Mouse (Mus musculus) splenic B cell, adult 2 months (primary cell): Measurements from ENCODE around the gene Nhej1.

Experiments
- DNase-seq: peaks from one replicate; pipeline ENCODE4 v3.0.0-alpha.2; 2011; ENCODE audit warnings: low read depth, low spot score
- H3K27me3 ChIP-seq: 2 replicates; pipeline ENCODE4 v1.6.1; 2012; ENCODE audit warnings: mild to moderate bottlenecking, low read length, moderate library complexity, mixed read lengths; ENCODE audit not compliant: control insufficient read depth, poor library complexity, insufficient read depth, severe bottlenecking
- H3K36me3 ChIP-seq: 2 replicates; pipeline ENCODE4 v1.6.1; 2012; ENCODE audit warnings: mild to moderate bottlenecking, low read length, moderate library complexity, mixed read lengths; ENCODE audit not compliant: control insufficient read depth, poor library complexity, insufficient read depth, severe bottlenecking

The Nhej1 gene

GRCm38 (mm10) chr1:75124346-75125321 is at the start of gene Nhej1:
TSS of gene Nhej1 (minus strand) at chr1:75125200.
- no peaks in the 10 kb centered on the region for H3K36me3 ChIP-seq
- DNase-seq, result peak; percentile 98
- no peaks in the 10 kb centered on the region for H3K27me3 ChIP-seq

DNA sequence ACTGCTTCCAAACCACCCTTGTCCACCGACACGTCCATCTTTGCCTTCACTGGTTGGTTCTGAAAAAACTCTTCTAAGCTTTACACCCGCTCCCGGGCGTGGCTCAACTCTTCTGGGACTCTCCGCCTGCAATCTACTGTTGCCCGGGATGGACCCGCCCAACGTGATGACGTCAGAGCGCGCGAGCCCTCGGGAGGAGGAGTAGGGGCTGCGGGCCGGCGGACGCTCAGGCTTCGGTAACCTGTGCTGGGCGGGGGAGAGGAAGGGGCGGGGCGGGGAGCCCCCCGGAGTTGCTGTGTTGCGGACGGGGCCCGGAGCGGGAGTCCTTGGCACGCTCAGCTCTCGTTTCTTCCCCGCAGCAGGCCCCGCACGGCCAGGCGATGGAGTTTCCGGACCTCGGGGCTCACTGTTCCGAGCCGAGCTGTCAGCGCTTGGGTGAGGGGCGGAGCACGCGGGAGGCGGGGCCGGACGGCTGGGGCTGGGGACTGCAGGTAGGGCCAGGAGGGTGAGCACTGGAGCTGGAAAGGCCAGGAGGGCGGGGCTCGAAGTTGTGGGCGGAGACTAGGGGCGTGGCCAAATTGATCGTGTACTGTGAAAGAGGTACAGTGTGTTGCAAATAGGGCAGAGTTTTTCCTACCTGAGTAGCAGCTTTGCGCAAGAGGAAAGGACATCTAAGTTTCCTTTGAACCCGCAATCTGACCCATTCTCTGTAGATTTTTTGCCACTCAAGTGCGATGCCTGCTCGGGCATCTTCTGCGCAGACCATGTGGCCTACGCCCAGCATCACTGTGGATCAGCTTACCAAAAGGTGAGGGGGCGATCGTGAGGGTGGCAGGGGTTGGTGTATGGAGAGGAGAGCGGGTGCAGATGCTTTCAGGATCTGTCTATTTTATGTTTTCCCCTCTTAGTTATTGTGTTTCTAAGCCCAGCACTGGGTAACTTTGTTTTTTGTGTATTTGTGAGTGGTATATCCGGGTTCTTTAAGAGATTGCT is 43.8 kb upstream of the Nhej1 start, which contains the start of gene Zfand2b:
Gene Zfand2b, plus strand, starts transcription at position 175 of the 993 bp plus-strand sequence.
- H3K36me3 ChIP-seq, result peaks cover 8% of the 10 kb centered on the region
- peak; percentile 97 for DNase-seq
- no peaks in the 10 kb centered on the region for H3K27me3 ChIP-seq

DNA sequence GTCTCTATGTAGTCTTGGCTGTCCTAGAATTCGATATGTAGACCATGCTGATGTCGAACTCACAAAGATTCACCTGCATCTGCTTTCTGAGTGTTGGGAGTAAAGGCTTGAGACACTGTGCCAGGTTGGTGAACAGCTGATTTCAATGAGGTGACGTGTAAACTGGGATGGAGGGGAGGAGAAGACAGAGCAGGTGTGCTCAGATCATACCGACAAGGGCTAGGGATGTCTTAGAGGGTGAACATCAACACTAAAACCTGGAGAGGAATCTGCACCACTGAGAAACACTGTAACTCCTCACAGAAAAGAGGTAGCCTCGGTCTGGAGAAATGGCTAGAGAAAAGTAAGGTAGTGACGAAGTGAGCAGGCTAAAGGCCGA is 43.1 kb upstream of the Nhej1 start:
- Histone ChIP-seq H3K36me3 (peaks cover 7% of the 10 kb centered on the region), H3K27me3 (no peaks in the 10 kb centered on the region)
- no peak for DNase-seq

DNA sequence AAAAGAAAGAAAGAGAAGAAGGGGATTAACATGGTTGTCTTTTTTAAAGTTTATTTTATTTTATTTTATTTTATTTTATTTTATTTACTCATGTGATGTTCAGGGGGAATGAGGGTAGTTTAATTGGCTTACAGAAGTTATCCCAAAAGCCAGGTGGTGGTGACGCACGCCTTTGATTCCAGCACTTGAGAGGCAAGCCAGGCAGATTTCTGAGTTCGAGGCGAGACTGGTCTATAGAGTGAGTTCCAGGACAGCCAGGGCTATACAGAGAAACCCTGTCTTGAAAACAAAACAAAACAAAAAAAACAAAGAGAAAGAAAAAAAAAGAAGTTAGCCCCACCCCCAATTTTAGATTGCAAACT is 35.2 kb upstream of the Nhej1 start:
- Histone ChIP-seq H3K36me3 (no peaks in the 10 kb centered on the region), H3K27me3 (no peaks in the 10 kb centered on the region)
- DNase-seq, result no peak

- no peak for DNase-seq
- H3K36me3 ChIP-seq, result no peaks in the 10 kb centered on the region
- no peaks in the 10 kb centered on the region for H3K27me3 ChIP-seq
These were observed 34.7 kb upstream of the Nhej1 start for GRCm38 (mm10) chr1:75159540-75160255.

DNA sequence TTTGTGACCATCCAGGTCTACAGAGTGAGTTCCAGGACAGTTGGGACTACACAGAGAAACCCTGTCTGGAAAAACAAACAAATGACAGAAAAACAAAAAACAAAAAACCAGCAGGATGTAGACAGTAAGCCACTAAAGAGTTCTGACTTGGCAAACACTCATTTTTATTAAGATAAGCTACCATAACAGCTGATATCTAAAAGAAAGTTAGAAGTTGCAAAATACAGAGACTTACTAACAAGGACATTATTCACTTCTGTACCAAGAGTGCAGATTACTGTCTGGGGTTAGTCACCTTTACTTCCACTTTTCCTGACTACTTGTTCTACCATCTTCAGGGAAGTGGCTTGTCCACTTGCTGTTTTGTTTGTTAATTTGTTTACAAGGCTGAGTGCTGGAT is 34.0 kb upstream of the Nhej1 start:
- no peak for DNase-seq
- Histone ChIP-seq H3K27me3 (no peaks in the 10 kb centered on the region), H3K36me3 (no peaks in the 10 kb centered on the region)

- H3K36me3 ChIP-seq, result no peaks in the 10 kb centered on the region
- DNase-seq, result no peak
These were observed 30.8 kb upstream of the Nhej1 start for GRCm38 (mm10) chr1:75155837-75156236.

DNA sequence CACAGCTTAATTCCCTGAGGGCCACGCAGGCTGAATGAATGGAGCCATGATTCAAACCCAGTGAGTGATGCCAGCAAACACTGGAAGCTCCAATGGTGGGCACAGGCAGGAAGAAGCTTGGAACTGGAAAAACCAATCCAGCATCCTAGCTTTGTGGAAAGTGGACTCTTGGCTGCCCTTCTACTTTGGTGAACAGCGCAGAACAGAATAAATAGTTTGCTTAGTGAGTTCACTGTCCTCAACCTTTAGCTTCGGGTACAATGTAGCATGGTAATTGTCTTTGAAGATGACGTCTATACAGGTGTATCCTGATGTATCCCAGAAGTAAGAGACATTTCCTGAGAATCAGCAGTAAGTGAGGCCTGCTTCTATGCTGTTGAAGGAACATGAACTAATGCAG is 23.7 kb upstream of the Nhej1 start:
- Histone ChIP-seq H3K27me3 (no peaks in the 10 kb centered on the region), H3K36me3 (peaks cover 9% of the 10 kb centered on the region)
- DNase-seq, result no peak

More at GRCm38 (mm10) chr1:75155837-75156236, 30.8 kb upstream of the Nhej1 start:
- H3K27me3 ChIP-seq, result no peaks in the 10 kb centered on the region

- no peaks in the 10 kb centered on the region for H3K27me3 ChIP-seq
- no peak for DNase-seq
These were observed 22.6 kb upstream of the Nhej1 start for GRCm38 (mm10) chr1:75147411-75148135.

GRCm38 (mm10) chr1:75145589-75145988 is 20.6 kb upstream of the Nhej1 start:
- DNase-seq, result no peak
- Histone ChIP-seq H3K27me3 (no peaks in the 10 kb centered on the region), H3K36me3 (peaks cover 9% of the 10 kb centered on the region)

More at GRCm38 (mm10) chr1:75147411-75148135, 22.6 kb upstream of the Nhej1 start:
- H3K36me3 ChIP-seq, result peaks cover 9% of the 10 kb centered on the region

DNA sequence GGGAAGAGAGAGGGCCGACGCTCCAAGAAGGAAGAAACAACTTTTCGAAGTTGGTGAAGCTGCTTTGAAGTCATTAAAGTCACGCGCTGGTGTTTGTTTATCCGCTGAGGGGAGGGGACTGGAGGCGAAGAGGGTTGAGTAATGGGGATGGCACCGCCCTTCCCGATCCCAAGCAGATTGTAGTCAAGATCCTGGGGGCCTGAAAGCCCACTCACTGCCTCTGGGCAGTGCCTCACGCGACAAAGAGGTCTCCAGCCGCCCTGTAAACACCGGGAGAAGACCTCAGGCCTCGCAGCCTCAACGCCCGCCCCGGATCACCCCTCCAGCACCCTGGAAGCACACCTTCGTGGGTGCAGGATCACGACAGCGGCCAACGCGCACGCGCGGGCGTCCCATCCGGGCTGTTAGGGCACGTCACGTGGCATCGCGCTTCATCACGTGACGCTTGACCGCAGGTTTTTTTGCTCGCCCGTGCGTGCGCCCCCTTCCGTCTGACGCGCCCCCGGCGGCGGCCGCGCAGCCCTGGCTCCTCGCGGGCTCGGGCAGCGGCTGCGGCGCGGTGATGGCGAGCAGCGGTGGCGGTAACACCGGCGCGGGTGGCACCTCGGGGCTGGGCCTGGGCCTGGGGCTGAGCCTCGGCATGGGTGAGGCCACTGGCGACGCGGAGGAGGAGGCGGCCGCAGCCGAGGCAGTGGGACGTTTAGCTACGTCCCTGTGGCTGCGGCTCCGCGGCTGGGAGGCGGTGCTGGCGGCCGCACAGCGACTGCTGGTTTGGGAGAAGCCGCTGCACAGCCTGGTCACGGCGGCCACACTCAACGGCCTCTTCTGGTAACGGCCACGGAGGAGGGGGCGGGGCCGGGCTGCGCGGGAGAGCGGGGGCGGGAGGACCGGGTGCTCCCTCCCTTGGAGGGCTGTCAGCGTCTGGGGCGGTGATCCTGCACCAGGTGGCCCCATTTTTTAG is 17.6 kb upstream of the Nhej1 start, which contains the start of the genes Cnppd1 and Retreg2:
Gene Cnppd1, minus strand, starts transcription at position 411 of the 961 bp plus-strand sequence.
Gene Retreg2, plus strand, starts transcription at position 478 of the 961 bp plus-strand sequence.
- peak; percentile 98 for DNase-seq
- Histone ChIP-seq H3K27me3 (no peaks in the 10 kb centered on the region), H3K36me3 (peaks cover 14% of the 10 kb centered on the region)

GRCm38 (mm10) chr1:75141486-75142190 is 16.6 kb upstream of the Nhej1 start:
- H3K36me3 ChIP-seq, result peaks cover 14% of the 10 kb centered on the region
- no peaks in the 10 kb centered on the region for H3K27me3 ChIP-seq
- DNase-seq, result peak; percentile 79
